Mouse (Mus musculus): ENCODE measurements around the gene H2-Oa.

- TF ChIP-seq POLR2A (IDR thresholded peaks at IDR 0.05; ENCODE audit: low read depth, low read length) = no peak
- no peak for TF ChIP-seq CTCF (IDR thresholded peaks at IDR 0.05; ENCODE audit: extremely low read depth, insufficient read depth, insufficient read length, insufficient replicate concordance)
These were observed 13.1 kb upstream of the H2-Oa start for GRCm38 (mm10) chr17:34079002-34079401.
